Mouse (Mus musculus) embryonic fibroblast, embryonic 13.5 days (primary cell): ENCODE data around the gene Cd209b.

ENCODE experiments used
- CTCF ChIP-seq: IDR thresholded peaks from 2 replicates; pipeline ENCODE4 v1.5.1; 2011; ENCODE audit warnings: mild to moderate bottlenecking, control low read depth, low read length, moderate library complexity, borderline replicate concordance; ENCODE audit not compliant: insufficient read depth
- POLR2A ChIP-seq: IDR thresholded peaks from 2 replicates; pipeline ENCODE4 v1.6.1; 2011; ENCODE audit warnings: low read depth, mild to moderate bottlenecking, control low read depth, low read length, moderate library complexity

- no peak for TF ChIP-seq CTCF
- no peak for TF ChIP-seq POLR2A
These were observed 48.2 kb downstream of the Cd209b start, which contains the start of gene Cd209d for GRCm38 (mm10) chr8:3878455-3878854.
